Mouse (Mus musculus) CD8-positive naive resting alpha-beta T cell, adult 57 days (primary cell): ENCODE measurements around the gene Hmga2. TPM values are rescaled to one million over a fixed set of nuclear protein-coding genes. Genes with fewer than 3 reads are reported as not detected.

Source experiments
- total RNA-seq: library from RNA; stranded (reverse); gene quantifications from one replicate; pipeline ENCODE4 v1.2.4, GENCODE M21; 2023

Hmga2 gene
- total RNA-seq: not detected

GRCm38 (mm10) chr10:120475601-120476515, at the start of gene Hmga2:
Hmga2 (minus strand) TSS chr10:120476469.

Other genes starting within 250 kb of the Hmga2 start
- 38.8 TPM for gene Llph, start 249.4 kb downstream of the Hmga2 start, total RNA-seq